Mouse (Mus musculus): ENCODE data around the gene Mtmr10.

Mtmr10 gene

DNA sequence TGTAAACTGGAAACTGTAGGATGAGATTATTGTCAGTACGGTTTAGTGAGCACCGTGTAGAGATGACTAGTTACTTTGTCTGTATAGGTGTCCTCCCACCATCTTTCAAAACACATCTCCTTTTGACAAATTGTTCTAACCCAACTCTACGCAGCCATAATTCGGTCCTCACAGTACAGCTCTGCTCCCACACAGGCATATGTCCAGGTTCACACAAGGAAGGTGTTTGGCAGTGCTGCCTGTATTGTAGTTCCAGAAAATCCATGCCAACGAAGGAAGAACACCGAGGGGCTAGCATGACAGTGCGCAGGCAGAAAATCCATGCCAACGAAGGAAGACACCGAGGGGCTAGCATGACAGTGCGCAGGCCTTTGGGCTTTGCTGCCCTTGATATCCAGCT lies 4.3 kb downstream of the Mtmr10 start:
- DNase-seq (ENCODE audit: low read depth, low spot score): no peak

DNA sequence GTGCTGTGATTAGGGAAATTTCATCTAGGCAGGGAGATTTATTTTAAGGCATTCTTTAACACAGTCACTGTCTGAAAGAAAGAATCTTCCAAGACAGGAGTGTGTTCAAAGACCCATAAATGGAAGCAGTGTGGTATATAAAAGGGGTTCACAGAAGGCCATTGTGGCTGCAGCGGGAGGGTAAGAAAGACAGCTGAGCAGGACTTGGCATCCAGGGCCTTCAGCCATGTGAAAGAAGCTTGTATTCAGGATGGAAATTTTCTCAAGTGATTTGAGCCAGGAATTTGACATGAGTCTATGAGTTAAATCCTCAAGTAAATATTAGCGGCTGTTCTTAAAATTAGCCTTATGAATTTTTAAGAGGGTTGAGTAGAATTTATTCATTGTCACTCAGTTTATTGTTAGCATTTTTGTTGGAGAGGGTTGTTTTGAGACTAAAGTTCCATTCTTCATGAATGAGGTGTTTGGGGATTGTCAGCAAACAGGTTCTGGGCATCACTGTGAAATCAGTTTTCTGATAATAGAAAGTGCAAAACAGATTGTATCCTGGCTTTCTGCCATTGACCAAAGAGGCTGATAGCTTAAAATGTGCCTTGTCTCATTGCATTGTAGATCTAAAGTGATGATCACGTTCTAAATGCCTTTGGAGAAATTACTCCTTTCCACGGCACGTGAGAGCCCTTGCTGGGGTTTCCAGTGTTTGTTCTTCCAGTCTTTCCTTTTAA lies 9.0 kb downstream of the Mtmr10 start:
- DNase-seq (ENCODE audit: low read depth, low spot score): no peak

DNA sequence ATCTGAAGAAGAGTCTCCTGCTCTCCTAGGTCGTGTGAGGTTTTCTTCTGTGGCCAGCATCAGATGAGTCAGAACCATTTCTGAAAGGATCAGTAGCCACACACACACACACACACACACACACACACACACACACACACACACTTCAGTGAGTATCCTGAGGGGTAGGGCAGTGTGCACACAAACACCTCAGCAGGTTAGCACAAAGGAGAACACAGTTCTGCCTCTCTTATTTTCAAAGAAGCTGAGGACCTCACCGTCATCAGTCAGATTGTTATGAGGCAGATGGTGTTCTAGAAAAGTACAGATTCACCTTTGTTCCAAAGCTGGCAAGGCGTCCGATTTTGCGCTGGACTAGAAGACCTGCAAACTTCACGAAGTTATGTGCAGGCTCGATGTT lies 22.8 kb downstream of the Mtmr10 start:
- DNase-seq (ENCODE audit: low read depth, low spot score): no peak

DNA sequence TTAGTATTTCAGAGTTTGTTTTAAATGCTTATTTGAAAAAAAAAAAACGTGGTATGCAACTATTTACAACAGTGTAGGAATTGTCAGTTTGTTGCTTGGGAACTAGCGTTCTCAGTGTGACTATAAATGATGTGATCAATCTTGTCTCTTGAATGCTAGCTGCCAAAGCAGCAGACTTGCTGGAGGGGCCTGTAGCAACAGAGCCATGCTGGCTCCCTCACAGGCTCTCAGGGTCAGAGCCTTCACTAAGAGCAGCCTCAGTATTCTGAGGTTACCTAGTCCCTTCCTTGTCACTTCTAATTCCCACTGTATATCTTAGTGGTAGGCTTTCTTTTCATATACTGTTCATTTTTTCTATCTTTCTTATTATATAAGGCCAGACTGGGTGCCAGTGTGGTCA lies 23.3 kb downstream of the Mtmr10 start:
- DNase-seq (ENCODE audit: low read depth, low spot score): no peak

DNA sequence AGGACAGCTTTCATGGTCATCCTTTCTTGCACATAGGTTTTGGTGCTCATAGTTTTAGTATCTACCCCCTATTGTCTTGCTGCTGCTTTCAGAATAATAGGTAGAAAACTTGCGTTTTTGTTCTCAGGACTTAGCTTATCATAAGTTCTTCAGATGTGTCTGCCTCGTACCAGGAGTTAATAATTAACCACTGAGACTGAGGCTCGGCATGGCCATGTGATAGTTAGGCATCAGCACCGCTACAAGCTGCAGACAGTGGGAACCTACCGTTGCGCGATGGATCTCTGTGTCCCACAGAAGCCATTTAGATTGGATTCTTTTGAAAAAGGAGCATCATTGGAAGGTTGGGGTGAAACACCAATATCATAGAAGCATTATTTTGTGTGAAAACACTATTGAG lies 25.4 kb downstream of the Mtmr10 start:
- no peak for DNase-seq (ENCODE audit: low read depth, low spot score)

DNA sequence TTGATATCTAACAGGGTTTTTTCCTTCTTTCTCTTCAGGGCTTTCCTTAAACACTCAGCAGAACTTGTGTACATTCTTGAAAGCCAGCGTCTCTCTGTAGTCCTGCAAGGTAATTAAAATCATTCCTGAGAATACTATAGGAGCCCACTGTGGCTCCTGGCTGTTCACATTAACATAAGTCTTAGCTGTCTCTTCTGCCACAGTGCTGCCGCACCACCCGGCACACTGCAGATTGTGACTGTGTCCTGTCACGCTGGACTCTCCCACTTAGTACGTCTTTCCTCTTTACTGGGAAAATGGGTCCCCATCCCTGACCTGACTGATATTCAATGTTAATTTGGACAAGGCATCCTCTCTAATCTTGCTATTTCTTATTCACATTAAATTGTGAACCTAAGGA lies 33.7 kb downstream of the Mtmr10 start:
- no peak for DNase-seq (ENCODE audit: low read depth, low spot score)

DNA sequence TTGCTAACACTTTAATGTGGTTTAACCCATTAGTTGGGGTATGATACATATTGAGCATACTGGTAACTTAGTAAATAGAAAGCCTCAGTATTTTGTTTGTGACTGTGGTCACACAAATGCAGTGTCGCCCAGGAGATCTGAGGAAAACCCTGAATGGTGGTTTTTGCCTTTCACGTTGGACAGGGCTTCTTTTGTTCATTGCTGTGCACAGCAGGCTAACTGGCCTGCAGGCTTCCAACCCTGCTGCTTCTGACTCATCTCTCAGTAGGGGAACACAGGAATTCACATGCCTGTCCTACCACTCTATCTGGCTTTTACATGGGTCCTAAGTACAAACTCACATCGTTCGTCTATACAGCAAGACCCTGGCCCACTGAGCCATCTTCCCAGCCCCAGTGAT lies 34.2 kb downstream of the Mtmr10 start:
- DNase-seq (ENCODE audit: low read depth, low spot score): no peak

DNA sequence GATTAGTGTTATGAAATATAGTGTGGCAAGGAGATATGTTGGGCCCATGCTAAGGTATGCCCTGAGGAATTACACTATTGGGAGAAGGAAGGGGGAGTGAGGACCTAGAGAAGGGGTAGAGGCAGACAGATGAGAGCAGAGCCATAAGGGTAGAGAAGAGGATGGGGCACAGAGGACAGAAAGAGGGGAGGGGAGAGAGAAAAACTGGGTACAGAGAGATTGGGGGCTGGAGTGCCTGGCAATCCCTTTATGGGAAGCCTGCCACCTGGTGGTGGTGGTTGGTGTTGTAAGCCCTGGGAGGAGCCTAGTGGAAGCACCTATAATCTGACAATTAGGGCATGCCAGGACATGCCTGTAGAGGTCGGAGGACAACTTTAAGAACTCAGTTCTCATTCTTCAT lies 39.4 kb downstream of the Mtmr10 start:
- DNase-seq (ENCODE audit: low read depth, low spot score): peak; percentile 88

DNA sequence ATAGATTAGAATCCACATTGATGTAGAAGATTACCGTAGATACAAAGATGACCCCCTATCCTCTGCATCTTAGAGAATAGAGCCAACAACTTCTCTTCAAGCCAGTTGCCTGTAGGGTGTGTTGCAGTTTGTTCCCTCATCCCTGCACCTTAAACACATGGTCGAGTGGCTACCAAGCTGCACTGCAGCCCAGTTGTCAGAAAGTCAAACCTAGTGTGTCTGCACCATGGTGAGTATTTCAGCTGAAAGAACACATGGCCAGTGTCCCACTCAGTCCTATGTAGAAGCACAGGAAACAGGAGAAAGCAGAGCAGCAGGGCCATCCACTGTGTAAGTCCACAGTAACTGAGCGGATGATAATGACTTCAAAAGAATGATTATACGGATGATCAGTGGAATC lies 40.0 kb downstream of the Mtmr10 start:
- DNase-seq (ENCODE audit: low read depth, low spot score): peak; percentile 51

DNA sequence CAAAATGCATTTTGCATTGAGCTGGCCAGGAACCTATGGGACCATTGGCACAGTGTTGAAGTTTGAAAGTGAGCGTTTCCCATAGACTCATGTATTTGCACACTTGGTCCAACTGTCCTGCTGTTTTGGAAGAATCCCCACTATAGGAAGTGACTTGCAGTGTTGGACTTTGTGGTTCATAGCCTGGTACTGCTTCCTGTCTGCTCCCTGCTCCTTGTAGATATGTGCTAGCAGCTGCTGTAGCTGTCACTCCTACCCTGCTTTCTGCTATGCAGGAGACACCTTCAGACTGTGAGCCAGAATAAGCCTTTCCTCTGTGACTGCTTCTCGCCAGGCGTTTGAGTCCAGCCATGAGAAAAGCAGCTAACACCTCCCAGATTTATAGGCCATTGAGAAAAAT lies 43.9 kb downstream of the Mtmr10 start:
- no peak for DNase-seq (ENCODE audit: low read depth, low spot score)

DNA sequence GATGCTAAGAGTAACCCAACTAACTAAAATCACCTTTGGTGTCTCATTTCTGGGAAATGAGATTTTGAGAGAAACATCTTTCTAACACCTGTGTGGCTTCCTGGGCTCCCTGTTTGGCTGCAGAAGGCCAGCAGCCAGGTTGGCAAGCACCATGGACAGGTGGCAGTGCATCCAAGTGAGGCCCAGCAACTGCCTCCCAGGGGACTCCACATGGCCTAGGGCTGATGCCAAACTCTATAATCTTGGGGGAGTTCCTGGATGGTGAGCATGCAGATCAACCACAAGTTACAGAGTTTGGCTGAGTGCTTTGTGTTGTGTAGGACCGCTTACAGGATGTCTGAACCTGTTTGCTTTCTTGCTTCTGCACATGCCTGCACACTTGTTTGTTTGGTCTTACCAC lies 45.2 kb downstream of the Mtmr10 start:
- no peak for DNase-seq (ENCODE audit: low read depth, low spot score)

DNA sequence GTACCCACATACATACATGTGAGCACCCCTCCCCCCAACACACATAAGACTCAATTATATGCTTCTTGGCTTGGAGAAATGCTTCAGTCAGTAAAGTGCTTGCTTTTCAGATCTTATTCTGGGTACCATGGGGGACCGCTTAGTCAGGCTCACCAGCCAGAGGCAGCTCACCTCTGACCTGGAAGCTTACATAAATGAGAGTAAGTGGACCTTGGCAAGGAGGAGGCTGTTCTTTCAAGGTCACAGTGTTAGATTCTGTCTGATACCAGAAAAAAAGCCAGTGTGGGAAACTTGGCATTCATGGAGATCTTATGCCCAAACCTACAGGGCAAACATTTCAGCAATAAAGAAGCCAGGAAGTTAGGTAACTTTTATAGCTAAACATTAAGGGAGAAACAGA lies 60.4 kb downstream of the Mtmr10 start:
- no peak for DNase-seq (ENCODE audit: low read depth, low spot score)

DNA sequence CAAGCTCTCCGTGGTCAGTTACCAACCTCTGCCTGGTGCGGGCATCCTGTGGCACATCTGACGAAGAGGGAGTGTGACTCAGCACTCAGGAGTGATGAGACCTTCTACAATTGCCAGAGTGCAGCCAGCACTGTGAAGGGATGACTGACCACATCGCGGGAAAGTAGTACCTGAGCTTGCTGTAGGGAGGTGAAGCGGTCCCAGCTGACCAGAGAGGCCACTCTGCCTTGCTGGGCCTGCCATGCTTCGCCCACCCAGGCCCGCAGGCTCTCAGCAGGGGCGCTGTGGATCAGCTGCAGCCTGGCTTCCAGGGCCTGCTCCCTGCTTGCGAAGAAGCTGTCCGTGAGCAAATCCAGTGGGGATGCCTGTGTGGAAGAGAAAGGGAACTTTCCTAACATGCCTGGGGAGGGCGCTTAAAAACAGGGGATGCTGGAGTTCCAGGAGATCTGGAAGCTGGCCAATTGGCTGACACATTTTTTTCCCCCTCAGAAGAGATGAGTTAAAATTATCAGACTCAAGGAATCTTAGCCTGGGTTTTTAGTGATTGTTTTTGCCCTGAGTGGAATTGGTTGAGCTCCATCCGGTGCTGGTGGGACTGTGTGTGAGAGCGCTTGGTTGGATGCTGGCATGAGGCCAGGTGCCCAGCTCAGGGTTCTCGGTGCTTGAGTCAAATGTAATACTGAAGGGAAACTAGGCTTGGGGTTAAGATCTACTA lies 61.9 kb downstream of the Mtmr10 start:
- no peak for DNase-seq (ENCODE audit: low read depth, low spot score)

DNA sequence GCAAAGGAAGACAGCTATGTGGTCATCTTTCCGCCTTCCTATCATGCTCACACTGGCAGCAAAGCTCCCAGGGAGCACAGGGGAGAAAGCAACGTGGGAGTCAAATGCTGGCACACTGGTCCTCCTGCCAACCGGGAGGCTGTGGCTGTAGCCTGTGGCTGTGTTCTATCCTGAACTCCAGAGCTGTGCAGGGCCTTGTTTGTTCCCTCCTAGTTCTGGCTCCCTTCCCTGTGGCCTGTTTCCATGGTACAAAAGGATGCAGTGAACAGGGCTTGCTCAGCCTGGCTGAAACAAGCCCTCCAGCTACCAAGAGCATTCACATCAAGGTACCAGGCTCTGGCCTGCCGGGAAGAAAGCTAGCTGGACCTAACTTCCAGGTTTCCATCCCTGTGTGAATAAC lies 63.6 kb downstream of the Mtmr10 start:
- DNase-seq (ENCODE audit: low read depth, low spot score): no peak

DNA sequence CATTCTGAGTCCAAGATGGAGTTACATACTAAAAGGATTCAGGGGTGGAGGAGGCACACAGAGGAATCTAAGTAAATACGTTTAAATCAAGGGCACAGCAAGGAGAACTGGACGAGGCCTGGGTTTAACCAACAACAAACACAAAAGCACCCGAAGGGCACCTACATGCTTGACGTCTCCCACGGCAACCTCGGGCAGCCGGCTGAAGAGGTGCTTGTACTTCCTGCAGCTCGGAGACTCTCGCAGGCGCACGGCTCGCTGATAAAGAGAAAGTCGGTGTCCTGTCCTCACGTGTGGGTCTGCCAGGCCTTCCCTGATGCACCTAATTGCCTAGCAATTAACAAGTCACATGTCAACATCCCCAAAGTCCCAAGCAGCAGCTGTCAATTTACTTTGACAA lies 66.8 kb downstream of the Mtmr10 start:
- no peak for DNase-seq (ENCODE audit: low read depth, low spot score)

DNA sequence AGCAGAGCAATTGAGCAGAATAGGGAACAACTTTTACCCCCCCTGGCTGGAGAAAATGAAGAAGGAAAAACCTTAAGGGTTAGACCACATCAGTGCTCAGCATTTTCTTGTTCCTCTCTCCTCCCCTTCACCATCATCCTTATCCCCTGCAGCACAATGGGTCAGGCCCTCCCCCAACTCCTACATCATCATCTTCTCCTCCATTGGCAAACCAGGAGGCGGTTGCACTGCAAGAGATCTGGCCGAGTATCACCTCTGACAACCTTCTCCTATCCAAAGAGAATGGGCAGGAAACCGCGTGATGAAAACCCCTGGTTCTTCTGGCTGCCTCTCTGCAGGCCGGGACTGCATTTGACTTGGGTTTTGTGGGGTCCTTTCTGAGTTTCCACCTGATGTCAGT lies 69.2 kb downstream of the Mtmr10 start:
- no peak for DNase-seq (ENCODE audit: low read depth, low spot score)

DNA sequence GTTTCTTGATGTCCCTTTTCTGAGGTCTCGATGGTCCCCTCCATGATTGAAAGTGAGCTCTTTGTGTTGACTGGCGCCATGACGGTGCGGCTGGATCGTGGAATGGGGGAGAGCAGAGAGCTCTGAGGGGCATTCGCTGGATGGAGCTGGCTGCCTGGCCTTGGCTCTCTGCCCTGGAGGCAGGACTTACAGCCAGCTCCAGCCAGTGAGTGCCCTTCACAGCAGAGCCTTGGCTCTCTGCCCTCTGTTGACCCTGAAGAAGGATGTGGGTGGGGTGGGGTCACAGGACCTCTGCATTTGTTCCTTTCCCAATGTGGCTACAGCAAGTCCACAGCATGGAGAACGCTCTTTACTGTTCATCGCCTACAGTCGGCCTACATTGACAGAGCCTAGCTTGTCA lies 70.0 kb downstream of the Mtmr10 start:
- DNase-seq (ENCODE audit: low read depth, low spot score): peak; percentile 75

DNA sequence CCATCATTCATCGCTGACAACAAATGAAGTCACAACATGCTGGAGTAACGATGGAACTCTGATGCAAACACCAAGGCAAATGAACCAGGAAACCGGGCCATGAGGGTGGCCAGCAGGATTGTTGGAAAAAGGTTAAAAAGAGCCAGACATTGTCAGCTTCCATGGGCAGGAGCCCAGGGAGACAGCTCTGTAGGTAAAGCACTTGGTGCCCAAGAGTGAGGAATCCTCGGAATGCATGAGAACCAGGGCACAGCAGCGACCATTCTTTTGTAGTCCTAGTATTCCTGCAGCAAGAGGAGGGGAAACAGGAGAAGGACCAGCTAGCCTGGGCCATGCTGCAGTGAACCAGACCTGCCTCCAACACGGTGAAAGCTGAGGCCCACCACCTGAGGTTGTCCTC lies 71.2 kb downstream of the Mtmr10 start:
- no peak for DNase-seq (ENCODE audit: low read depth, low spot score)

DNA sequence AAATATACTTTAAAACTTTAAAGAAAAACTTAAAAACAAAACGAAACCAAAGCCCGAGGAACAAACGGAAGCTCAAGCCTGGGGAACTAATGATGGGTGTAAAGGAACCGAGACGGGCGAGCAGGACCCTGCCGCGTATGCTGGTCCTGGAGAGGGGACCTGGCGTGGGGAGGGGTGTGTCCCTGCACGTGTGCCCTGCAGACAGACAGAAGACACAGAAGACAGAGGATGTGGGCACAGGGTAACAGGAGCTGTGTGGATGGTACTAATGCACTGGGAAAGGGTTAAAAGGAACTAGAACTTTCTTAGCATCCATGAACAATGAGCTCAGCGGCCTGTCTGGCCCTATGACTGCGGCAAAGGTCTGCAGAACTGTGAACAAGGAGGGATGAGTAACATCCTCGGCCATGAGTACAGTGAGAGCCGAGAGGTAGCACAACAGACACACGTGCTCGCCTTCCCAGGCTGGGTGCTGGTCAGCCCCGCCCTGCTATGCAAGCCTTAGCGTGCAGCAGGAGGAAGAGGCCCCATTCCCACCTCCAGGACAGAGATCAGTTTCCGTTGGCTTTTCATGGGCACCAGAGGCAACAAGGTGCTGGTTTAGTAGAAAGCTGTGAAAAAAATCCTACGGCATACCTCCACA lies 72.6 kb downstream of the Mtmr10 start:
- DNase-seq (ENCODE audit: low read depth, low spot score): no peak

DNA sequence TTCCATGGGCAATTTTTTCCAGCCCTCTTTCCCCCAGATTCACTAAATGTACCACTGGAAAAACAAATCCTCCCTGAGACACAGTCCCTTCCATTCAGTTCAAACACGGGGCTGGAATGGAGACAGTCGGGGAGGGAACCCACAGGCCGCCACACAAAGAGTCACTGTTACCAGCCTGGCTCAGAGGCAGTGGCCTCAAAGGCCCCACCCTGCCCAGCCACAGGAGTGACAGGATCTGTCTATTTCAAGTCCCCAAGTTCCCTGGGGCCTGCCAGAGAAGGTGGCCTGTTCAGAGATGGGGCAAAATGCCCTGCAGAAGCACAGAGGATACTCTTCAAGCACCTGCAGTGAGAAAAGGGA lies 73.1 kb downstream of the Mtmr10 start:
- DNase-seq (ENCODE audit: low read depth, low spot score): no peak

DNA sequence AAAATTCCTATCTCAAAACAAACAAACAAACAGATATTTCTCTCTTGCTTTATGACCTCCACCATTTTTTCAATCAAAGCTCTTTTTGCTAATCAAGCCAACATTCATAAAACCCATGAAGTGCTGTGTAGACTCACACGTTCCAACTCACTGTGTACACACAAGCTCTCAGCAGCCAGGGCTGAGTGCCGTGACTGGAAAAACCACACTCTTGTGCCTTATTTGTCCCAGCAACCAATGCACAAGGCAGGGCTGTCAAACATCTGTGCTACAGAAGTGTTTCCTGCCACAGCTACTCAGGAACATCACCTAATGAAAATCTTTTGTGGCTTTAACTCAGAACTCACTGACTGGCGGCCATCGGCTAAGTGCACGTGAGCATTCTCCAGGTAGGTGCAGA lies 78.4 kb downstream of the Mtmr10 start:
- DNase-seq (ENCODE audit: low read depth, low spot score): no peak

DNA sequence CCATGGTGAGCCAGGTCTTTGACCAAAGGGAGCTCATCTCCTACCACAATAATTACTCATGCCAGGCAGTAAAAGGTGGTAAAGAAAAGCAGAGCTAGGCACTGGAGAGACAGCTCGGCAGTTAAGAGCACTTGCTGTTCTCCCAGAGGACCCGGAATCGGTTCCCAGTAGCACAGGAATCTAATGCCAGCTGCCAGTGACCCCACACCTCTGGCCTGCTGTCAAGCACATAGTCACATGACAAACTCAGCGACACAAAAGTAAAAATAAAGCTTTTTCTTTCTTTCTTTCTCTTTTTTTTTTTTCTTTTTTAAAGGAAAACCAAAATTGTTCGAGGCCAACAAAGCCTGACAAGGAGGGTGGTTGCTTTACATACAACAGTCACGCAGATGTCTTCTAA lies 82.4 kb downstream of the Mtmr10 start:
- DNase-seq (ENCODE audit: low read depth, low spot score): no peak

All from ZHBTc4 (cell line).